Mouse (Mus musculus): Measurements from ENCODE around the gene Dync2h1. TPM values are rescaled to one million over a fixed set of nuclear protein-coding genes. Genes with fewer than 3 reads are reported as not detected.
"Not testable (repeated sequence)": the region's sequence is repeated elsewhere in the genome, so short reads cannot be mapped to it uniquely, and the experiment has no call there.

Gene Dync2h1
- 14.8 and 17.8 TPM in 2 replicates for polyA plus RNA-seq (2015; fragmentation: Nextera tagmentation; extraction: Ambion mirVana)

DNA sequence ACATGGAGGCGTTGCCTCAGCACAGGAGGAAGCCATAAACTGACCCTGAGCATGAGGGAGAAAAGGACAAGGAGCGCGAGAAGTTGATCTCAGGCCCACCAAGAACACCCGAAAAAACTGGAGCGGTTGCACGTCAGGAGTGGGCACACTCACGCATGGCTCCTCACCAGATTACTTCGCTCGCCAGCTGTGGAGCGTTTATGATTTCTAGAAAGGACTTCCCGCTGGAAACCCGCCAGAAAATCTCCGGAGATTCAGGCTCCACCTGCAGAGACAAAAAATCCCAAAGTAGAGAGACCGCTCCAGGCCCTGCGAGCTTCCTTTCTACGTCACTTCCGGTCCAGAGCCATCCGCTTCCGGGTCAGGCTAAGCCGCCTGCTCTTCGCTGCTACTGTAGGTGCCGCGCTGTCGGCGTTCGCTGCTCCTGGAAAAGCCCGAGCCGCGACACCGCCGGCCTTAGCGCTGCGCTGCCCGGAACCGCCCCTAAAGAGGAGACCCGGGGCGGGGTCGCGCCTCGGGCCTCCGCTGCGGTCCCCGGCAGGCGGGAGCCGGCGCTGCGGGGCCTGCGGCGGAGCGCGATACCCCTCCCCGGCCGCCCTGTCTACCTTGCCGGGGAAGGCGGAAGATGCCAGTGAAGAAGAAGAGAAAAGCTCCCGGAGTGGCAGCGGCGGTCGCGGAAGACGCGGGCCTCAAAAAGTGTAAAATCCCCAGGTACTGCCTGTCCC lies at the start of gene Dync2h1, which contains the start of gene Dcun1d5:
Gene Dync2h1, minus strand, starts transcription at position 275 of the 725 bp plus-strand sequence.
Gene Dcun1d5, plus strand, starts transcription at position 349 of the 725 bp plus-strand sequence.
- Histone ChIP-seq H3K27ac (replicated peaks) (peak within 1 kb of the TSS; percentile 94), H3K4me1 (replicated peaks) (peaks cover 30% of the 10 kb centered on the region), H3K27me3 (no peaks in the 10 kb centered on the region), H3K9ac (peak within 1 kb of the TSS; percentile 89), H3K36me3 (peaks cover 8% of the 10 kb centered on the region; the same call in 1 of the 2 replicates), H3K4me3 (peak within 1 kb of the TSS; percentile 80), H3K4me2 (peak within 1 kb of the TSS; percentile 96), H3K9me3 (no peaks in the 10 kb centered on the region)
- peak; percentile 99 for ATAC-seq (ENCODE audit: low read depth)
- WGBS = under 1% methylated on average over 62 of the region's 62 CpGs

DNA sequence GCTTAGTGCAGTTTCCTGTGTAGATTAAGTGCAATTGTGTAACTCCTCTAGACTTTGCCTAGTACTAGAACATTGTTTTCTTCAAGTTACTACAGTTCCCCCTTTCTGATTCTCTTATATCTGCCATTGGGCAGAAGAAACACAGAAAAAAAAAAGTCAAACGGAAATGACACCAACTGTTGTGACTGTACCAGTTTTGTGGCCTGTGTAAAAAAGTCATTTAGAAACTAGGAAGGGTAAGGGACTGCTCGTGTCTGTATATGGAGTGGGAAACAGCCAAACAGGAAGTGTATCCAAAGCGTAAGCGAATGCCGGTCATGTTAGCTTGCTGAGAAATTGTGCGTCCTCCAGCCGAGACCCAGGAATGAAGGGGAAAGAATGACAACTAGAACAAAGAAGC lies 37.2 kb upstream of the Dync2h1 start:
- Histone ChIP-seq H3K4me1 (replicated peaks) (no peaks in the 10 kb centered on the region), H3K27ac (replicated peaks) (no peak overlapping the region), H3K36me3 (peaks cover 10% of the 10 kb centered on the region; the same call in 1 of the 2 replicates), H3K27me3 (no peaks in the 10 kb centered on the region), H3K9ac (no peak overlapping the region), H3K4me2 (no peak overlapping the region), H3K4me3 (no peak overlapping the region), H3K9me3 (no peaks in the 10 kb centered on the region)
- 88% methylated on average over 7 of the region's 7 CpGs for WGBS
- ATAC-seq (ENCODE audit: low read depth) = no peak

DNA sequence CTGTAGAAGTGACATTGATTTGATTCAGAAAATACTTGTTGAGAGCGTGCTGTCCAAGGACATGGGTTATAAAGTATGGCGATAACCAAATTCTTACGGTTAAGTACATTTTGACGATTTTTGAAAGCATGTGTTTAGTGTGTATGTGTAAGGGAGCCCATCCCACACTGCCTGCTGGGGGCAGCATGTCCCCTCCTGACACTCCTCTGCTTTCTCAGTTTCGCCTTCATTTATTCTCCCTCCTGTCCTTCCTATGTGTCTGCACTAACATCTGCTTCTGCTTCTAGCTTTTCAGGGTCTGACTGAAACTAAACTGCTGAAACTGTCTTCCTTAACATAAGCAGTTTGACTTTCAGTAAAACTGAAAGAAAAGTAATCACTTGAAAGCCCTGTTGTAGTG lies 36.8 kb upstream of the Dync2h1 start:
- 91% methylated on average over 5 of the region's 5 CpGs for WGBS

DNA sequence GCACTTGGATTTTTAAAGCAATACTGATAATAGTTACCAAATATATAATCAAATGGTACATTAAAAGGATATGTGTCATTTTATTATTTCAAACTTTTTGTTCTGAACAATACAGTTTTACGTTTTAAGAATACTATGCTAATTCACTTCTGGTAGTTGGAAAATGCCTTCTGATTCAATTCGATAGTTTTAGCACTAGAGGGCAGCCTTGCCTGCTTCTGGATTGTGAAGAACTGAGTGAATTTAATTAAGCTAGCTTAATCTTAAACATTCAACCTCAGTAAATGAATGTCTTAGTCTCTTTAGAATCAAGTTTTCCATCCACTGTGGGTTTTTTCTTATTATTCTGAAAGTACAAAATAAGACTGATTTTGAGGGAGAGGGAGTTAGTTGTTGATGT lies 32.0 kb upstream of the Dync2h1 start:
- Histone ChIP-seq H3K4me3 (no peak overlapping the region), H3K4me1 (replicated peaks) (no peaks in the 10 kb centered on the region), H3K9ac (no peak overlapping the region), H3K9me3 (no peaks in the 10 kb centered on the region), H3K36me3 (peaks cover 30% of the 10 kb centered on the region), H3K27me3 (no peaks in the 10 kb centered on the region), H3K27ac (replicated peaks) (no peak overlapping the region), H3K4me2 (no peak overlapping the region)
- ATAC-seq (ENCODE audit: low read depth) = no peak
- WGBS = 47% methylated on average over 2 of the region's 2 CpGs

More for the DNA sequence above, 36.8 kb upstream of the Dync2h1 start:
- no peaks in the 10 kb centered on the region for H3K4me1 ChIP-seq (replicated peaks)
- no peak for ATAC-seq (ENCODE audit: low read depth)
- no peak overlapping the region for H3K27ac ChIP-seq (replicated peaks)
- no peak overlapping the region for H3K4me2 ChIP-seq
- no peaks in the 10 kb centered on the region for H3K9me3 ChIP-seq
- no peak overlapping the region for H3K4me3 ChIP-seq
- H3K9ac ChIP-seq = no peak overlapping the region
- no peaks in the 10 kb centered on the region for H3K27me3 ChIP-seq
- peaks cover 10% of the 10 kb centered on the region; the same call in 1 of the 2 replicates for H3K36me3 ChIP-seq

DNA sequence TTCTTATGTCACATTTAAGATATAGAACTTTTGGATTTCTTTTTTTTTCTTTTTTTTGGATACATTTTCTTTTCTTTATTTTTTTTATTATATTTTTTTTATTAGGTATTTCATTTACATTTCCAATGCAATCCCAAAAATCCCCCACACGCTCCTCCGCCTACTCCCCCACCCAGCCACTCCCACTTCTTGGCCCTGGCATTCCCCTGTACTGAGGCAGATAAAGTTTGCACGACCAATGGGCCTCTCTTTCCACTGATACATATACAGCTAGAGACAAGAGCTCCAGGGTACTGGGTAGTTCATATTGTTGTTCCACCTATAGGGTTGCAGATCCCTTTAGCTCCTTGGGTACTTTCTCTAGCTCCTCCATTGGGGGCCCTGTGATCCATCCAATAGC lies 6.4 kb upstream of the Dync2h1 start:
- H3K27me3 ChIP-seq; H3K4me3 ChIP-seq; H3K4me2 ChIP-seq; H3K27ac ChIP-seq (replicated peaks); H3K36me3 ChIP-seq; H3K9me3 ChIP-seq; ATAC-seq (ENCODE audit: low read depth); H3K9ac ChIP-seq: not testable (repeated sequence)
- WGBS = 98% methylated on average over 3 of the region's 3 CpGs
- peaks cover 14% of the 10 kb centered on the region for H3K4me1 ChIP-seq (replicated peaks)

DNA sequence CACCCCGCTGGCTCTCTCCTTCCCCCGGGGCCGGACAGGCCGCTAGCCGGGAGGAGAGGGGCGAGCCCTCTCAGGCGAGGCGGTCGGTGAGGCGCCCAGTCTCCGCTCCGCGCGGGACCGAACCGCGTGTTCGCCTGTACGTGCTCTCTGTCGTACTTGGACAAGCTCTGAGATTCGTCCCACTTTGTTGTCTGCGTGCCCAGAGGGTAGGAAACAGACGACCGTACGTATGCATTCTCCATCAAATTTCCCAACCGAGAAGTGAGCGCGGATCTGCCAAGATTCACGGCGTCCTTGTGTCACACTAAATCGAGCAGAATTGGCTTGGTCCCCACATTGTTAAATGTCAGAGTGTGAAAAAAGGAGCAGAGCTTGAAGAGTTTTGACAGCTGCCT lies 648 bp upstream of the Dync2h1 start:
- WGBS = under 1% methylated on average over 23 of the region's 31 CpGs
- H3K4me1 ChIP-seq (replicated peaks) = peaks cover 30% of the 10 kb centered on the region
- H3K27ac ChIP-seq (replicated peaks) = peak overlapping the region; percentile 94
- peak overlapping the region; percentile 80 for H3K4me3 ChIP-seq
- H3K4me2 ChIP-seq = peak overlapping the region; percentile 96
- peak; percentile 88 for ATAC-seq (ENCODE audit: low read depth)
- H3K9ac ChIP-seq = peak overlapping the region; percentile 89
- no peaks in the 10 kb centered on the region for H3K27me3 ChIP-seq
- no peaks in the 10 kb centered on the region for H3K9me3 ChIP-seq
- H3K36me3 ChIP-seq = peaks cover 9% of the 10 kb centered on the region

DNA sequence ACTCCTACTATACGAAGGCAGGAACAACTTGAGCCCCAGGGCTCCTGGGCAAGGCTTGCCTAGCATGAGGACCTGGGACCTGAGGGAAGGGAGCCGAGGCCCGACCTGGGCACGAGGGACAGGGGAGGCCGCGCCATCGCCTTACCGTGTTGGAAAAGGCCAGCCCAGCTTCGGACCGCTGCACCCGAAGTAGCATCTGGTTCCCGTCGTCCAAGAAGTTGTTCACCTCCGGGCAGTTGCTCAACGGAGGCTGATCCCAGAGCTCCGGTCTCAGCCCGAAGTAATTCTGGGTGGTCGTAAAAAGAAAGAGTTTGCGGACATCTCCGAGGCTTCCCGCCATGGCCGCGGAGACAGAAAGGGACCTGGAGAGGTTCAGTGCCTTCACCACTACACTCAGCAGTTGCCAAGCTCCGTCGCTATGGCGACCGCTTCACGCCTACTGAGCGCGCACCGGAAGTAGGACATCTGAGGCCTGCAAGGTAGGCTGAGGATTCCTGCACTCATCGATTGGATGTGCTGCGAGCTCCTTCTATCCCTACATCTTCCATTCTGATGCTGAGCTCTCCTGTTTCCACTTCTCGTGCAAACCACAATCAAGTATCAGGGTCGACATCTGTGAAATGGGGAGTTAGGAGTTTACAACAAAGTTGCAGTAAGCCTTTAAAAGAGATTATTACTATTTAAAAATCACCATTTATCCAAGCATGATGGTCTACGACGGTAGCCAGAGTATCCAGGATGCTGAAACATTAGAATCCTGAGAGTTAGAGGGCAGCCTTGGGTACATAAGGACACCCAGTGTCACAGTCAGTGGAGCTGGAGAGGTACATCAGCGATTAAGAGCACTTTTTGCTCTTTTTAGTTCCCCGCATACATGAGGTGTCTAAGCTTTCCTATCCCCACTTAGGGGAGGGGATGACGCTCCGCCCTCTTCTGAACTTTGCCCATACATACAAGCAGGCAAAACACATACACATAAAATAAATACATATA lies 7.3 kb downstream of the Dync2h1 start:
- Histone ChIP-seq H3K9me3 (no peaks in the 10 kb centered on the region), H3K9ac (peak overlapping the region; percentile 76), H3K4me2 (peak overlapping the region; percentile 75), H3K27me3 (no peaks in the 10 kb centered on the region), H3K4me1 (replicated peaks) (peaks cover 14% of the 10 kb centered on the region), H3K36me3 (peaks cover 13% of the 10 kb centered on the region), H3K27ac (replicated peaks) (0 out of 2 replicates have a peak overlapping the region, but pooled peaks have one; percentile 52), H3K4me3 (peak overlapping the region; percentile 60)
- ATAC-seq (ENCODE audit: low read depth) = peak; percentile 100
- whole genome bisulfite sequencing = 11% methylated on average over 41 of the region's 41 CpGs

DNA sequence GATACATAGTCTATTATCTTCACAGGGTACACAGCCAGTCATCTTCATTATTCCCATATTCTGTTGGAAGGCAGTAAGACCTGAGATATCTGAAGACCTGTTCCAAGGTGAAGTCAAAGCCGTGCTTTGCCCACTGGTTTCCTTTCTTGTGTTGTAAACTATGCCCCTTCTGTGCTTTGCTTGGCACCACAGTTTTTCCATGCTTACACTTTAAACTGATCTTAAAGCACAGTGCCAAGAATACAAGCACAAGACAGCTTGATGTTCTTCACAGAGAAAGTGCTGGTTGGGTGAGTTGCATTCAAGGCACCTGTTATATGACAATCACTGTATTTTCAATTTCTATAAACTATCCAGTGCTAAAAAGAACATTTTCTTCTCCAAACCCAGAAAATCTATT lies 10.5 kb downstream of the Dync2h1 start:
- H3K4me2 ChIP-seq = no peak overlapping the region
- no peaks in the 10 kb centered on the region for H3K27me3 ChIP-seq
- H3K27ac ChIP-seq (replicated peaks) = no peak overlapping the region
- no peak overlapping the region for H3K9ac ChIP-seq
- H3K4me3 ChIP-seq = no peak overlapping the region
- WGBS = 92% methylated on average over 1 of the region's 1 CpGs
- no peak for ATAC-seq (ENCODE audit: low read depth)
- H3K36me3 ChIP-seq = peaks cover 21% of the 10 kb centered on the region
- H3K4me1 ChIP-seq (replicated peaks) = peaks cover 14% of the 10 kb centered on the region
- no peaks in the 10 kb centered on the region for H3K9me3 ChIP-seq

DNA sequence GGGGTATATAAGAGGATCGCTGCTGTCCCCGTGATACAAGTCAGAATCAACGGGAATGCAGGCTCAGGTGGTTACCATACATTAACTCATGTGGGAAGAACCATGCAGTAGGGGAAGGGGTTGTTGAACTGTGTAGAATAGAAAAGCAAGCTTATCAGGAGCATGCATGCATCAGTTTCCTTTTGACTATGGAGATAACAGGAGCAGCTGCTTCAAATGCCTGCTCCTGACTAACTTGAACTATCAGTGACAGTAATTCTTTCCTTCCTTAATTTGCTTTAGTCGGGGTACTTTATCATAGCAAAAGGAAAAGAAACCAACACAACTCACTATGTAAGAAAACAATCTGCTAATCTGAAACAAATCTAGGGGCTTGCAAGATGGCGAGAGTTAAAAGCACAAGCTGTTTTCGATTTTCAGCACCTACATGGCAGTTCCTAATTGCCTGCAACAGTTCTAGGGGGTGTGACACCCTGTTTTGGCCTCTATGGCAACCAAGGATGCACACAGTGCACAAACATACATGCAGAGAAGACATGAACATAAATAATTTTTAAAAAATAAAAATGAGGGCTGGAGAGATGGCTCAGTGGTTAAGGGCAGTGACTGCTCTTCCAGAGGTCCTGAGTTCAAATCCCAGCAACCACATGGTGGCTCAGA lies 16.8 kb downstream of the Dync2h1 start:
- Histone ChIP-seq H3K27ac (replicated peaks) (no peak overlapping the region), H3K9me3 (no peaks in the 10 kb centered on the region), H3K27me3 (no peaks in the 10 kb centered on the region), H3K4me2 (no peak overlapping the region), H3K4me3 (no peak overlapping the region), H3K4me1 (replicated peaks) (no peaks in the 10 kb centered on the region), H3K36me3 (peaks cover 50% of the 10 kb centered on the region), H3K9ac (no peak overlapping the region)
- WGBS = 89% methylated on average over 6 of the region's 6 CpGs
- ATAC-seq (ENCODE audit: low read depth) = no peak

DNA sequence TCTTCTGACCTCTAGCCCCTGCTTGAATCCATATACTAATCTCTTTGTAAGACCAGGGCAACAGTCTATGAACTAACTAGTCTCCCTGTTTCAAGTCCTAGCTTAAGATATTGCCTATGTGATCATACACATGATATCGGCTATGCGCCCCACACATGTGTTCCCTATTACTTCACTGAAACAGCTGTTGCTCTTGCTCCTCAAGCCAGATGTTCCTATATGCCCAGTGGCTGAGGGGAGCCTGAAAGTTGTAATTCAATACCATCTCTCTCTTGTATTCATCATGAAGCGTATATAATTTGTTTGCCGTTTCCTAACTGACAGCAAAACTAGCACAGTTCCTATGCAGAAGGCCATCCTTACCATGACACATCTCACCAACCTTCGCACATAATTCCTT lies 23.6 kb downstream of the Dync2h1 start:
- Histone ChIP-seq H3K4me2 (no peak overlapping the region), H3K27ac (replicated peaks) (no peak overlapping the region), H3K27me3 (no peaks in the 10 kb centered on the region), H3K4me1 (replicated peaks) (no peaks in the 10 kb centered on the region), H3K9ac (no peak overlapping the region), H3K4me3 (no peak overlapping the region), H3K9me3 (no peaks in the 10 kb centered on the region), H3K36me3 (peaks cover 55% of the 10 kb centered on the region)
- no peak for ATAC-seq (ENCODE audit: low read depth)
- WGBS = 96% methylated on average over 5 of the region's 5 CpGs

DNA sequence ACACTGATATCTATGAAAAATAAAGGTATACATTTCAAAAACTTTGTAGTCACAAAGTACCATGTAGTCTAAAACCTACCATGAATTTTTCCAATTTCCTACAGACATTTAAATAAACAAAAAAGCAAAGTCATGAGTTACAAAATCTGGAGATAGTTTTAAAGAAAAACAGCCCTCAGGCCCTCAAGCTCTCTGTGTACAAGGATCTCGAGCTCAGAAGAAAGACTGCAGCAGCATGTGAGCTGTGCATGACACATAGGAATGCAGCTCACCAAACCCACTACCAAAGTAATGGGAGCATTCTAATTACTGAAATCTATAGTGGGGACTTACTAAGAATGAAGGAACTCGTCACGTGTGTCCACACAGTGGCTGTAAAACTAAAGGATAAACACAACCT lies 24.5 kb downstream of the Dync2h1 start:
- Histone ChIP-seq H3K4me1 (replicated peaks) (no peaks in the 10 kb centered on the region), H3K4me2 (no peak overlapping the region), H3K27me3 (no peaks in the 10 kb centered on the region), H3K36me3 (peaks cover 57% of the 10 kb centered on the region), H3K9ac (no peak overlapping the region), H3K27ac (replicated peaks) (no peak overlapping the region), H3K9me3 (no peaks in the 10 kb centered on the region), H3K4me3 (no peak overlapping the region)
- WGBS = 69% methylated on average over 3 of the region's 3 CpGs
- ATAC-seq (ENCODE audit: low read depth) = no peak
